8 mouse cellular contexts compared by ENCODE assay signal in genomic region chr10:127591514-127591913, GRCm38 (mm10). TPM values are rescaled to one million over a fixed set of nuclear protein-coding genes. Genes with fewer than 3 reads are reported as not detected.
DNase-seq lines count a peak whose midpoint lies in the region; ATAC-seq lines count a peak whose summit lies in the region.

No protein-coding gene starts in this region.

- whole genome bisulfite sequencing in kidney, embryonic 15.5 days, result 30% methylated on average over 7 of the region's 7 CpGs
- 44% methylated on average over 7 of the region's 7 CpGs for WGBS in heart, embryonic 14.5 days

- peaks cover 50% of the 10 kb centered on the region for H3K4me1 ChIP-seq in kidney, embryonic 15.5 days
- H3K4me1 ChIP-seq in heart, embryonic 14.5 days (ENCODE audit: control insufficient read depth in 2 of 2, insufficient read depth in 2 of 2, low read length in 2 of 2), result peaks cover 26 to 43% of the 10 kb centered on the region in 2 experiments

- H3K9me3 ChIP-seq in kidney, embryonic 15.5 days (replicated peaks), result no peaks in the 10 kb centered on the region
- H3K9me3 ChIP-seq in heart, embryonic 14.5 days (ENCODE audit: control insufficient read depth, low read length), result no peaks in the 10 kb centered on the region

- ATAC-seq in kidney, embryonic 15.5 days (replicated peaks; ENCODE audit: low FRiP score), result 0 out of 2 replicates have a peak, but pooled peaks have one; percentile 50
- ATAC-seq in heart, embryonic 14.5 days (ENCODE audit: insufficient number of reproducible peaks, insufficient read depth, low FRiP score, low read depth), result peak; percentile 62

- H3K27ac ChIP-seq in kidney, embryonic 15.5 days, result peak overlapping the region; percentile 33; the same call in 1 of the 2 replicates
- peak overlapping the region in 1 of 2 experiments; percentile 20; a peak in 3 of 4 replicates for H3K27ac ChIP-seq in heart, embryonic 14.5 days (replicated peaks in 1 of 2; ENCODE audit: control insufficient read depth in 1 of 2, insufficient read depth in 1 of 2, low read depth in 2 of 2, low read length in 2 of 2)

- H3K4me3 ChIP-seq in kidney, embryonic 15.5 days (replicated peaks), result no peak overlapping the region
- no peak overlapping the region for H3K4me3 ChIP-seq in heart, embryonic 14.5 days (ENCODE audit: control insufficient read depth in 1 of 2, insufficient read depth in 1 of 2, low read depth in 1 of 2, low read length in 2 of 2)

- no peak overlapping the region for H3K9ac ChIP-seq in kidney, embryonic 15.5 days
- peak overlapping the region; percentile 28; the same call in 1 of the 2 replicates for H3K9ac ChIP-seq in heart, embryonic 14.5 days (ENCODE audit: low read length)

- no peaks in the 10 kb centered on the region for H3K27me3 ChIP-seq in kidney, embryonic 15.5 days
- no peaks in the 10 kb centered on the region for H3K27me3 ChIP-seq in heart, embryonic 14.5 days (ENCODE audit: control insufficient read depth, insufficient read depth, low read length)

- no peak overlapping the region for H3K4me2 ChIP-seq in kidney, embryonic 15.5 days
- H3K4me2 ChIP-seq in heart, embryonic 14.5 days (ENCODE audit: low read length), result no peak overlapping the region

- DNase-seq in kidney, adult 18-20 months, result no peak
- DNase-seq in WW6 (ENCODE audit: low read depth, low spot score), result peak; percentile 34
- DNase-seq in lung, postnatal 4 days, result peak; percentile 77 to 92
- no peak for DNase-seq in thymus, postnatal 0 days (ENCODE audit: low spot score)
- no peak for DNase-seq in gastrocnemius, adult 18-20 months (ENCODE audit: low spot score)
- no peak for DNase-seq in layer of hippocampus, postnatal 36 days

- peaks cover 72% of the 10 kb centered on the region for H3K36me3 ChIP-seq in kidney, embryonic 15.5 days
- peaks cover 48% of the 10 kb centered on the region for H3K36me3 ChIP-seq in heart, embryonic 14.5 days (ENCODE audit: control insufficient read depth, insufficient read depth, low read length)

RNA-seq across cellular contexts. Expression of gene Lrp1, which starts 29.4 kb away (rescaled TPM):
- polyA plus RNA-seq in kidney, embryonic 15.5 days (2015; fragmentation: Nextera tagmentation; extraction: Ambion mirVana), result 52.4 and 65.0 TPM in 2 replicates
- 29.4 and 31.2 TPM in 2 replicates for polyA plus RNA-seq in heart, embryonic 14.5 days (2014; fragmentation: Nextera tagmentation; extraction: Ambion mirVana)
- 8.0 and 8.6 TPM in 2 replicates for polyA plus RNA-seq in thymus, postnatal 0 days (2015; fragmentation: Nextera tagmentation; extraction: Ambion mirVana)
- 10 to 100 TPM; 40.8 to 43.4 TPM for total RNA-seq in gastrocnemius, adult 18-20 months (2021)
- total RNA-seq in layer of hippocampus, postnatal 36 days (2021), result 100 to 1,000 TPM; 268 to 307 TPM

RNA-seq across cellular contexts. Expression of gene Stat6, which starts 51.3 kb away (rescaled TPM):
- 26.5 and 27.2 TPM in 2 replicates for polyA plus RNA-seq in kidney, embryonic 15.5 days (2015; fragmentation: Nextera tagmentation; extraction: Ambion mirVana)
- 25.2 and 25.7 TPM in 2 replicates for polyA plus RNA-seq in heart, embryonic 14.5 days (2014; fragmentation: Nextera tagmentation; extraction: Ambion mirVana)
- polyA plus RNA-seq in thymus, postnatal 0 days (2015; fragmentation: Nextera tagmentation; extraction: Ambion mirVana), result 38.4 and 47.9 TPM in 2 replicates
- 10 to 100 TPM; 16.0 to 17.9 TPM for total RNA-seq in gastrocnemius, adult 18-20 months (2021)
- 1 to 10 TPM; 5.1 to 6.2 TPM for total RNA-seq in layer of hippocampus, postnatal 36 days (2021)

RNA-seq across cellular contexts. Expression of gene Nxph4, which starts 57.2 kb away (rescaled TPM):
- 1.7 and 3.3 TPM in 2 replicates for polyA plus RNA-seq in kidney, embryonic 15.5 days (2015; fragmentation: Nextera tagmentation; extraction: Ambion mirVana)
- polyA plus RNA-seq in heart, embryonic 14.5 days (2014; fragmentation: Nextera tagmentation; extraction: Ambion mirVana), result 0.70 and 0.81 TPM in 2 replicates
- polyA plus RNA-seq in thymus, postnatal 0 days (2015; fragmentation: Nextera tagmentation; extraction: Ambion mirVana), result 0.19 and 0.23 TPM in 2 replicates
- total RNA-seq in gastrocnemius, adult 18-20 months (2021), result under 1 TPM; 0.14 to 0.36 TPM
- 1 to 10 TPM; 1.3 to 1.7 TPM for total RNA-seq in layer of hippocampus, postnatal 36 days (2021)

Comparison
In these comparisons a context has a peak if more than half of its experiments do, and no peak if none do; other contexts are left out.
1. DNase-seq: peak in WW6 (single experiment) and lung, postnatal 4 days (2 of 2); none in kidney, adult 18-20 months (single experiment), thymus, postnatal 0 days (single experiment), gastrocnemius, adult 18-20 months (single experiment) and layer of hippocampus, postnatal 36 days (0 of 2).